8 mouse cellular contexts compared by ENCODE assay signal in genomic region chr14:31165991-31166630, GRCm38 (mm10). TPM values are rescaled to one million over a fixed set of nuclear protein-coding genes. Genes with fewer than 3 reads are reported as not detected.
DNase-seq lines count a peak whose midpoint lies in the region.

No protein-coding gene starts in this region.

- peak; percentile 39 for DNase-seq in gastrocnemius, postnatal 25 days
- no peak for DNase-seq in gastrocnemius, postnatal 10 days
- peak; percentile 48 for DNase-seq in NIH3T3 (ENCODE audit: low read depth)
- DNase-seq in heart, postnatal 4 days: peak; percentile 34
- DNase-seq in lung, postnatal 36 days: peak; percentile 56
- DNase-seq in spleen, postnatal 36 days (ENCODE audit: low spot score in 2 of 2): no peak
- no peak for DNase-seq in layer of hippocampus, postnatal 14 days (ENCODE audit: low spot score in 2 of 2)
- DNase-seq in testis, postnatal 10 days (ENCODE audit: low spot score): no peak

RNA-seq across cellular contexts. Expression of gene Stab1, which starts 2.3 kb away (rescaled TPM):
- total RNA-seq in gastrocnemius, postnatal 25 days (2021): 10 to 100 TPM; 15.8 to 26.6 TPM
- total RNA-seq in gastrocnemius, postnatal 10 days (2021): 10 to 100 TPM; 45.3 to 54.3 TPM
- total RNA-seq in heart, postnatal 4 days (2021): 10 to 100 TPM; 77.1 to 84.3 TPM
- total RNA-seq in layer of hippocampus, postnatal 14 days (2021): 10 to 100 TPM; 27.9 to 32.0 TPM

RNA-seq across cellular contexts. Expression of gene Nt5dc2, which starts 35.3 kb away (rescaled TPM):
- 1 to 10 TPM; 2.6 to 4.1 TPM for total RNA-seq in gastrocnemius, postnatal 25 days (2021)
- total RNA-seq in gastrocnemius, postnatal 10 days (2021): 10 to 100 TPM; 14.2 to 14.5 TPM
- total RNA-seq in heart, postnatal 4 days (2021): 10 to 100 TPM; 91.8 to 93.8 TPM
- 10 to 100 TPM; 15.2 to 18.8 TPM for total RNA-seq in layer of hippocampus, postnatal 14 days (2021)

RNA-seq across cellular contexts. Expression of gene Smim4, which starts 37.4 kb away (rescaled TPM):
- total RNA-seq in gastrocnemius, postnatal 25 days (2021): 10 to 100 TPM; 37.6 to 43.8 TPM
- 10 to 100 TPM; 39.5 to 43.0 TPM for total RNA-seq in gastrocnemius, postnatal 10 days (2021)
- 10 to 100 TPM; 80.5 to 91.4 TPM for total RNA-seq in heart, postnatal 4 days (2021)
- total RNA-seq in layer of hippocampus, postnatal 14 days (2021): 10 to 100 TPM; 35.5 to 36.2 TPM

RNA-seq across cellular contexts. Expression of gene Tnnc1, which starts 42.0 kb away (rescaled TPM):
- 100 to 1,000 TPM; 137 to 627 TPM for total RNA-seq in gastrocnemius, postnatal 25 days (2021)
- total RNA-seq in gastrocnemius, postnatal 10 days (2021): 100 to 1,000 TPM; 197 to 292 TPM
- total RNA-seq in heart, postnatal 4 days (2021): 1,000 to 10,000 TPM; 5,292 to 5,773 TPM
- total RNA-seq in layer of hippocampus, postnatal 14 days (2021): 1 to 10 TPM in 1 of 2 experiments, under 1 TPM in 1; 0.85 to 3.7 TPM

RNA-seq across cellular contexts. Expression of gene Nisch, which starts 50.6 kb away (rescaled TPM):
- 10 to 100 TPM; 63.7 to 67.7 TPM for total RNA-seq in gastrocnemius, postnatal 25 days (2021)
- 100 to 1,000 TPM; 133 to 183 TPM for total RNA-seq in gastrocnemius, postnatal 10 days (2021)
- total RNA-seq in heart, postnatal 4 days (2021): 100 to 1,000 TPM; 301 to 310 TPM
- total RNA-seq in layer of hippocampus, postnatal 14 days (2021): 100 to 1,000 TPM; 433 to 449 TPM

Comparison
In these comparisons a context has a peak if more than half of its experiments do, and no peak if none do; other contexts are left out.
1. DNase-seq: peak in gastrocnemius, postnatal 25 days (single experiment), NIH3T3 (single experiment), heart, postnatal 4 days (single experiment) and lung, postnatal 36 days (single experiment); none in gastrocnemius, postnatal 10 days (single experiment), spleen, postnatal 36 days (0 of 2), layer of hippocampus, postnatal 14 days (0 of 2) and testis, postnatal 10 days (single experiment).
2. RNA of gene Nt5dc2, which starts 35.3 kb away (total RNA-seq): 91.8 to 93.8 TPM in heart, postnatal 4 days; 15.2 to 18.8 TPM in layer of hippocampus, postnatal 14 days, 14.2 to 14.5 TPM in gastrocnemius, postnatal 10 days and 2.6 to 4.1 TPM in gastrocnemius, postnatal 25 days; every median in the first group is over 4 times any median in the second.